Mouse (Mus musculus): ENCODE results near the gene Abhd15. TPM values are rescaled to one million over a fixed set of nuclear protein-coding genes. Genes with fewer than 3 reads are reported as not detected.

Abhd15 gene
- 2.7 TPM in 2 replicates for polyA plus RNA-seq (2015; fragmentation: Nextera tagmentation; extraction: Ambion mirVana)

DNA sequence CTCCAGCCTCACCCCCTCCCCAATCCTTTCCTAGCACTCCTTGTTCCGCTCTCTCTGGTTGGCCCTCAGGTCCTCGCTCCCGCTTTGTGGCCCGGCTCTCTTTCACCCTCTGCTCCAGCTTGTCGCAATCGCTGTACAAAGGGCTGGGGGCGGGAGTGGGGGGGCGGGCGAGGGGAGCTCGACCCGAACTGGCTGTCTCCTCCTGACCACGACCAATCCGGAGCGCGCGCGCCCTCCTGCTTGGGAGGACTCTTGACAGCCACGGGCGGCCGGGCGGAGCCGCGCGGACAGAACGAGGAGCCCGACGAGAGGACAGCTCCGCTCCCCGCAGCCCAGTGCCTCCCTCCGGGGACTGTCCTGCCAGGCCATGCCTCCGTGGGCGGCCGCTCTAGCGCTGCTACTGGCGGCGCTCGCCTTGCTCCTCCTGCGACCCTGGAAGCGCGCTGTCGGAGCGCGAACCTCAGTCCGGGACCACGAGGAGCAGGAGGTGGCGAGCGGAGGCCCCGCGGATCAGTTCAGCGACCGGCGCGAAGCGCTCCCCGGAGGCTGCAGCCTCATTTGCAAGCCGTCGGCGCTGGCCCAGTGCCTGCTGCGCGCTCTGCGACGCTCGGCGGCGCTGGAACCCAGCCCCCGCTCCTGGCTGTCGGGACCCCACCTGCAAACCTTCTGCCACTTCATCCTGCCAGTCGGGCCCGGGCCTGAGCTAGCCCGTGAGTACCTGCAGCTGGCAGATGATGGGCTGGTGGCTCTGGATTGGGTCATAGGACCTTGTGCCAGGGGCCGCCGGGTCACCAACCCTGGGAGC, at the start of gene Abhd15:
Gene Abhd15 (plus strand): TSS at position 290 of the 805 bp plus-strand sequence.
- peak; percentile 63 for ATAC-seq (ENCODE audit: low FRiP score, low read depth)
- Histone ChIP-seq H3K4me1 (replicated peaks) (peaks cover 37% of the 10 kb centered on the region), H3K36me3 (no peaks in the 10 kb centered on the region), H3K4me3 (peak within 1 kb of the TSS; percentile 52), H3K9ac (peak within 1 kb of the TSS; percentile 39), H3K9me3 (no peaks in the 10 kb centered on the region), H3K27me3 (peaks cover 15% of the 10 kb centered on the region; the same call in 1 of the 2 replicates), H3K4me2 (peak within 1 kb of the TSS; percentile 96), H3K27ac (replicated peaks) (no peak within 1 kb of the TSS)
- 1% methylated on average over 62 of the region's 72 CpGs for WGBS

DNA sequence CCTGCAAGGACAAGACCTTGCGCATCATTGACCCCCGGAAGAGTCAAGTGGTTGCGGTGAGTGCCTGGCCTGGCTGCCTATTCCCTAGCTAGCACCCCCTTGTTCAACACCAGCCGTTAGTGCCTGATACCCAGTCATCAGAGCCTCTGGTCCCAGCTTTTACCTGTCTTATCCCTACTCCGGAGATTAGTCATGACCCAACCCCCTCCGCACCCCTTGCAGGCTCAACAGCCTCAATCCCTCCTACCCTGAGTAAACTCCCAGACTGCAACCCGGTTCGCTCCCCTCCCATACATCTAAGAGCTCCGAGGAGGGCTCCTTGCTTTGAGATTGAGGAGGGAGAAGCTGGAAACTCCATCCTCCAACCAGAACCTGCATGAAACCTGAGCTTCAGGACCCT, 48.4 kb upstream of the Abhd15 start:
- Histone ChIP-seq H3K4me1 (replicated peaks) (peaks cover 23% of the 10 kb centered on the region), H3K27ac (replicated peaks) (no peak overlapping the region), H3K9me3 (no peaks in the 10 kb centered on the region), H3K27me3 (peaks cover 36% of the 10 kb centered on the region), H3K9ac (no peak overlapping the region), H3K4me3 (no peak overlapping the region), H3K4me2 (no peak overlapping the region), H3K36me3 (peaks cover 13% of the 10 kb centered on the region)
- ATAC-seq (ENCODE audit: low FRiP score, low read depth): no peak
- 41% methylated on average over 9 of the region's 9 CpGs for WGBS

DNA sequence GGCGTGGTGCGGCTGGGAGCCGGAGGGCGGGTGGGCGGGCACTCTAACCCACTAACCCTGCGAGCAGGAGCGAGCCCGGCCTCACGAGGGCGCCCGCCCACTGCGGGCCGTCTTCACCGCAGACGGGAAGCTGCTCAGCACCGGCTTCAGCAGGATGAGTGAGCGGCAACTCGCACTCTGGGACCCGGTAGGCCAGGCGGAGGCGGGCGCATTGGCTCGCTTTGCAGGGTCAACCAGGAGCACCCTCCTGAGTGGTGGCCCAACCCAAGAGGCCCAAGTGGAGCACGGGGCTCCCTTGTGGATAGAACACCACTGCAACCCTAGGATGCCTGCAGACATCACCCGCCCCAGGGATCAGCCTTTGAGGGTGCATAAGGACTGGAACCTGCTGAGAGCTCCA, 47.8 kb upstream of the Abhd15 start:
- peaks cover 20% of the 10 kb centered on the region for H3K36me3 ChIP-seq
- no peak for ATAC-seq (ENCODE audit: low FRiP score, low read depth)
- peaks cover 36% of the 10 kb centered on the region for H3K27me3 ChIP-seq
- H3K9me3 ChIP-seq: no peaks in the 10 kb centered on the region
- H3K27ac ChIP-seq (replicated peaks): no peak overlapping the region
- 4% methylated on average over 25 of the region's 25 CpGs for WGBS
- no peak overlapping the region for H3K4me2 ChIP-seq
- no peak overlapping the region for H3K9ac ChIP-seq
- peaks cover 17% of the 10 kb centered on the region for H3K4me1 ChIP-seq (replicated peaks)
- no peak overlapping the region for H3K4me3 ChIP-seq

DNA sequence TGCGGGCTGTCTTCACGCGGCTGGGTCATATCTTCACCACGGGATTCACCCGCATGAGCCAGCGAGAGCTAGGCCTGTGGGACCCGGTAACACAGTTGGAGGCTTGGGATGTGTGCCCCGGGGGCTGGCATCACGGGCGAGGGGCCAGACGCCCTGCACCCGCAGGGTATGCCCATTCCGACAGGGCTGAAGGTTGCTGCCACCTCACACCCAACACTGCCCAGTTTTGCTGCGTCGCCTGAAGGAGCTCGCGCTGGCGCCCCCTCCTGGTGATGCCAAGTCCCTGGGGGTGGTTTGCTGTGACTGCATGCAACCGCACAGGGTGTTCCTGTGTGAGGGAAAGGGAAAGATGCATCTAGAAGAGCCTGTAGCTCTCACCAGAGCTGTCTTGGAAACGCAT, 47.1 kb upstream of the Abhd15 start:
- Histone ChIP-seq H3K4me2 (peak overlapping the region; percentile 33; the same call in 1 of the 2 replicates), H3K4me1 (replicated peaks) (peaks cover 11% of the 10 kb centered on the region), H3K9me3 (no peaks in the 10 kb centered on the region), H3K4me3 (no peak overlapping the region), H3K9ac (no peak overlapping the region), H3K27ac (replicated peaks) (no peak overlapping the region), H3K36me3 (peaks cover 26% of the 10 kb centered on the region), H3K27me3 (peaks cover 32% of the 10 kb centered on the region)
- ATAC-seq (ENCODE audit: low FRiP score, low read depth): no peak
- WGBS: 13% methylated on average over 20 of the region's 20 CpGs

DNA sequence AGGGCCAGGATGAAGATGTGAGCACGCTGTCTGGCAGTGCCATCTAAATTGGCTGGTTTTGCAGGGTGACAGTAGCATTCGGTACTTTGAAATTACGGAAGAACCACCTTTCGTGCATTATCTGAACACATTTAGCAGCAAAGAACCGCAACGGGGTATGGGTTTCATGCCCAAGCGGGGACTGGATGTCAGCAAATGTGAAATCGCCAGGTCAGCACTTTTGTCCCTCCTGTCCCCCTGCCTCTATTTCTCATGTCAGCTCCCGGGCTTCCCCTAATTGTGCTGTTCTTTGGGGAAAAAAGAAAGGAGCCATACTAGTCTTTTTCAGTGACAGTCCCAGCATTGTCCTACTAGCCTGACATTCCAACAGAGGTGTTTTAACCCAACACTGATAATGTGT, 46.5 kb upstream of the Abhd15 start:
- H3K27ac ChIP-seq (replicated peaks): no peak overlapping the region
- peaks cover 8% of the 10 kb centered on the region for H3K4me1 ChIP-seq (replicated peaks)
- no peak for ATAC-seq (ENCODE audit: low FRiP score, low read depth)
- H3K36me3 ChIP-seq: peaks cover 32% of the 10 kb centered on the region
- H3K4me2 ChIP-seq: no peak overlapping the region
- H3K9ac ChIP-seq: no peak overlapping the region
- H3K4me3 ChIP-seq: no peak overlapping the region
- peaks cover 26% of the 10 kb centered on the region for H3K27me3 ChIP-seq
- 80% methylated on average over 9 of the region's 9 CpGs for WGBS
- no peaks in the 10 kb centered on the region for H3K9me3 ChIP-seq

DNA sequence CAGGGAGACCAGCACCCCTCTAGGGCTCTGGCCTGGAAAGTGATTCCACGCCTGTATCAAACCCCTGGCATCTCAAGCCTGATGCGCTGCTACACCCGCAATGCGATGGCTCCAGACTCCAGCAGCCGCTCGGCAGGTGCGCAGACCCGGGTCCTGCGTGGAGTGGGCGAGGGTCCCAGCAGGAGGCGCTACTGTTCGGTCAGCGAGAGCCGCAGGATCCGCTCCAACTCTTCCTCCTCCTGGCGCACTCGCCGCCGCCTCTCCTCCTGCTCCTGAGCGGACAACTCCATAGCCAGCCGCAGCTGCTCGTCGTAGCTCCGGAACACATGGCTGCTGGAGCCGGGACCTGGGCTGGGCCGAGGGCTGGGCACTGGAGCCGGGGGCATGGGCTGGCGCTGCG, 43.5 kb upstream of the Abhd15 start:
- H3K9me3 ChIP-seq: no peaks in the 10 kb centered on the region
- no peak overlapping the region for H3K27ac ChIP-seq (replicated peaks)
- ATAC-seq (ENCODE audit: low FRiP score, low read depth): no peak
- H3K4me2 ChIP-seq: no peak overlapping the region
- no peak overlapping the region for H3K9ac ChIP-seq
- peaks cover 13% of the 10 kb centered on the region for H3K27me3 ChIP-seq
- H3K36me3 ChIP-seq: peaks cover 47% of the 10 kb centered on the region
- 70% methylated on average over 29 of the region's 29 CpGs for whole genome bisulfite sequencing
- H3K4me3 ChIP-seq: no peak overlapping the region
- H3K4me1 ChIP-seq (replicated peaks): peaks cover 8% of the 10 kb centered on the region

DNA sequence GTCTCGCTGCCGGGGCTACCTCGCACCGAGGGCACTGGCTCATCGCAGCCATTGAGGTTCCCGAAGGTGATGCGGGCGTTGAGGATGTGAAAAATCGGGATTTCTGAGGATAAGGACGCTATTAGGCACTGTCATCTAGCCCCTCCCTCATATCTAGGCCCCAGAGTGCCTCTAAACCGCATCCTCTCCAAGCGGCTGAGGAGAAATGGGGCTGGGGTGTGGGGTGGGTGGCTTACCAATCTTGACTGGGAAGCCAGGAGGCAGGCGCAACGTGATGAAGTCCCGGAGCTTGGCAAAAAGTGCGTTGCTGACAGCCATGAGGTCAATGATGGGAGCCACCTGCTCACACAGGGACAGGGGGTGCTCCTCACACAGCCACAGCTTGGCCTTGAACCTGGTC, 42.1 kb upstream of the Abhd15 start:
- no peak overlapping the region for H3K9ac ChIP-seq
- peaks cover 3% of the 10 kb centered on the region for H3K4me1 ChIP-seq (replicated peaks)
- ATAC-seq (ENCODE audit: low FRiP score, low read depth): no peak
- no peaks in the 10 kb centered on the region for H3K9me3 ChIP-seq
- no peak overlapping the region for H3K27ac ChIP-seq (replicated peaks)
- WGBS: 91% methylated on average over 16 of the region's 16 CpGs
- H3K4me3 ChIP-seq: no peak overlapping the region
- 0 out of 2 replicates have a peak, but pooled peaks cover under 1% of the 10 kb centered on the region for H3K27me3 ChIP-seq
- no peak overlapping the region for H3K4me2 ChIP-seq
- H3K36me3 ChIP-seq: peaks cover 47% of the 10 kb centered on the region

DNA sequence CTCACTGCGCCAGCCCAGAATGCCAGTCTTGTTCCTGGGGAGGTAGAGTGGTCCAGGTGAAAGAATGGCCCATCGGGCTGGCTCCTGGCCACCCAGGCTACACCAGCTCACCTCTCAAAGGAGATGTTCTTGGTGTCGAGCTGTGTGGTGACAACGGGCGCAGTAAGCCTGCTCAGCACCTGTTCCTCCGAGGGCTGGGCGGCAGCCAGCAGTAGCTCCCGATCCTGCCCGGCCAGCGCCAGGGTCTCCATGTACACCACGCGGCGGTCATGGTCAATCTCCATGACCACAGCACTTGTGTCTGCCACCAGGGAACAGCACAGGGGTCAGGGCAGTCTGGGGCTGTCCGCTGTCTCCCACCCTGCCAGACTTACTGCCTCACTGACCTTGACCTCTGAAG, 38.7 kb upstream of the Abhd15 start:
- Histone ChIP-seq H3K36me3 (peaks cover 36% of the 10 kb centered on the region), H3K4me2 (no peak overlapping the region), H3K9me3 (no peaks in the 10 kb centered on the region), H3K4me3 (no peak overlapping the region), H3K9ac (no peak overlapping the region), H3K27ac (replicated peaks) (no peak overlapping the region), H3K27me3 (no peaks in the 10 kb centered on the region), H3K4me1 (replicated peaks) (no peaks in the 10 kb centered on the region)
- 86% methylated on average over 14 of the region's 14 CpGs for WGBS
- ATAC-seq (ENCODE audit: low FRiP score, low read depth): no peak

DNA sequence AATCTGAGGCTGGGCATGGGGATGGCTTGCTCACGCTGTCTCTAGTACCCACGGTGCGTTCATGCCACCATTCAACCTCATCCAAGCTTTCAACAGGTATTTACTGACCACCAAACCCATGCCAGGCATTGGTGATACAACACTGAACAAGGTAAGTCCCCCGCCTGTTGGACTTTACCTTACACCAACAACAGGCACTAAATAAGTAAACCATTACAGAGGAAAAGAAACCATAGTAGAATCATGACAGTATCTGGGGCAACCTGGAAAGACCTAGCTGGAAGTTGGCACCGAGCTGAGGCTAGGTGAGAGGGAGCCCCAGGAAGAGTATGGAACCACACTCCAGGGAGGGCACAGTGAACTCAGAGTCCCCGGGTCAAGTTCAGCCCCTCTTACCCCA, 38.0 kb upstream of the Abhd15 start:
- 94% methylated on average over 6 of the region's 6 CpGs for WGBS
- Histone ChIP-seq H3K9ac (no peak overlapping the region), H3K4me3 (no peak overlapping the region), H3K27me3 (no peaks in the 10 kb centered on the region), H3K4me1 (replicated peaks) (peaks cover under 1% of the 10 kb centered on the region; the same call in 1 of the 2 replicates), H3K4me2 (no peak overlapping the region), H3K27ac (replicated peaks) (no peak overlapping the region), H3K9me3 (no peaks in the 10 kb centered on the region), H3K36me3 (peaks cover 30% of the 10 kb centered on the region)
- no peak for ATAC-seq (ENCODE audit: low FRiP score, low read depth)

DNA sequence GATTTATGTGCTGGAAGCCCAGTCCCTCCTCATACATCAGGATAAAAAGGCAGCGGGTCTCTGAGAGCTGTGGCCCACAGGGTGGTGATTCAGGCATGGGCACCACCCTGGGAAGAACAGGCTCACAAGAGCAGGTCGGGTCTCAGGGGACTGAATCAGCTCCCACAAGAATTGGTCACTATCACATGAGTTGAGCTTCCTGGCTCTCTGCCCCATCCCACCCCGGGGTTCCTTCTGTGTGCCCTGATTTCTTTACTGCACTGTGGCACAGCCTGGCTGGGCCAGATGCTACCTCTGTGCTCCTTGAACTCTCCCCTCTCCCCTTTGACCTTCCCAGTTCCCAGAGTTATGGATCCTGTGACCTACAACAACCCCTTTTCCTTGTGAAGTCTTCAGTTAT, 31.9 kb upstream of the Abhd15 start:
- H3K4me3 ChIP-seq: no peak overlapping the region
- H3K9ac ChIP-seq: no peak overlapping the region
- 69% methylated on average over 3 of the region's 3 CpGs for WGBS
- H3K9me3 ChIP-seq: no peaks in the 10 kb centered on the region
- H3K4me2 ChIP-seq: no peak overlapping the region
- no peaks in the 10 kb centered on the region for H3K27me3 ChIP-seq
- peaks cover 48% of the 10 kb centered on the region for H3K4me1 ChIP-seq (replicated peaks)
- H3K27ac ChIP-seq (replicated peaks): no peak overlapping the region
- ATAC-seq (ENCODE audit: low FRiP score, low read depth): no peak
- no peaks in the 10 kb centered on the region for H3K36me3 ChIP-seq

DNA sequence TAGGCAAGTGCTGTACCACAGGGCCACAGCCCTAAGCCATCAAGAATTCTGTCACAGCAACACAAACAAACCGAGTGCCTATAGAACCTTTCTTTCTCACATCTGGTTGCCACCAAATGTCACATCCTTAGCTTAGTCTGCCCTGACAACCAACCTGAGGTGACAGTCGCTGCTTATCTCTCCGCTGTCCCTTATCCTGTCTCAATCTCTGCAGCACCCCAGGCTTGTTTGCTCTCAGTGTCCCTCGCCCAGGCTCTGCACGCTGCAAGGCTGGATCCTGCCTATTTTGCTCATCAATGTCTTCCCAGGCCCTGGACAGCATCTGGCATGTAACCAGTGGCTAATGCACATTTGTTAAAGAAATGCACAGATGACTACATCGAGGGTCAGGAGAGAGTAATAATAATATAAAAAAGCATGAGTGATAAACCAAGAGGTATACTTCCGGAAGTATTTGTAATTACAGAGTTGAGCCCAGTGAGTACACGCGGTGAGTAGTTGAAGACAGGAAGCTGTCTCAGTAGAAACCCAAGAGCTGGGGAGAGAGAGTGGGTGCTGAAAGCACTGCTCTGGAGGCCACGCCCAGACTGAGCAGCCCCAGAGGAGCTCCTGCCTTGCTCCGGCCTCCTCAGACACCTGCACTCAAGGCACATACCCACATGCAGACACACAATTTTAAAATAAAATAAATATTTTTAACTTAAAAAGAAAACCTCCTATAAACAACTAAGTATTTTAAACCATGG, 31.2 kb upstream of the Abhd15 start:
- ATAC-seq (ENCODE audit: low FRiP score, low read depth): no peak
- Histone ChIP-seq H3K9me3 (no peaks in the 10 kb centered on the region), H3K36me3 (no peaks in the 10 kb centered on the region), H3K4me2 (no peak overlapping the region), H3K27ac (replicated peaks) (no peak overlapping the region), H3K4me1 (replicated peaks) (peaks cover 55% of the 10 kb centered on the region), H3K9ac (no peak overlapping the region), H3K4me3 (no peak overlapping the region), H3K27me3 (no peaks in the 10 kb centered on the region)
- 68% methylated on average over 11 of the region's 11 CpGs for WGBS

DNA sequence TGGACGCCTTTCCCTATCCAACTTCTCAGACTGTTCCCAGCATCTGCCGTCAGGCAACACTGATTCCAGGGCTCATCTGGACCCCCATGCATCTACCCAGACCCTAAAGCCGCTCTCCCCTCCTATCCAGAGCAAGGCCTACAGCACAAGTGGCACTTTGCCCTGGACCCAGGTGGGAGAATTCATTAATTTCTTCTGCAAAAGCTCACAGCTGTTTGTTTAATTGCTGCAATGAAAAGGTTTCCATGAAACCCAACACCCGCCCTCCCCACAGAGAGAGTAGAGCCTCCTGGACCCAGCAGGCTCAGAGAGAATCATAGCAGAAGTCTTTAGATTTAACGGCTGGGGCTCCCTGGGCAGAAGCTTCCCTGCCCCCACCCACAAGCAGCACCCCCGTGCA, 29.7 kb upstream of the Abhd15 start:
- H3K27ac ChIP-seq (replicated peaks): no peak overlapping the region
- H3K4me1 ChIP-seq (replicated peaks): peaks cover 61% of the 10 kb centered on the region
- no peak for ATAC-seq (ENCODE audit: low FRiP score, low read depth)
- no peak overlapping the region for H3K9ac ChIP-seq
- H3K9me3 ChIP-seq: no peaks in the 10 kb centered on the region
- H3K4me3 ChIP-seq: no peak overlapping the region
- no peaks in the 10 kb centered on the region for H3K27me3 ChIP-seq
- 34% methylated on average over 6 of the region's 6 CpGs for WGBS
- no peaks in the 10 kb centered on the region for H3K36me3 ChIP-seq
- H3K4me2 ChIP-seq: peak overlapping the region; percentile 21

Measured in hindbrain, embryonic 15.5 days (tissue).